Mouse (Mus musculus): Measurements from ENCODE around the gene Sertad2.

DNA sequence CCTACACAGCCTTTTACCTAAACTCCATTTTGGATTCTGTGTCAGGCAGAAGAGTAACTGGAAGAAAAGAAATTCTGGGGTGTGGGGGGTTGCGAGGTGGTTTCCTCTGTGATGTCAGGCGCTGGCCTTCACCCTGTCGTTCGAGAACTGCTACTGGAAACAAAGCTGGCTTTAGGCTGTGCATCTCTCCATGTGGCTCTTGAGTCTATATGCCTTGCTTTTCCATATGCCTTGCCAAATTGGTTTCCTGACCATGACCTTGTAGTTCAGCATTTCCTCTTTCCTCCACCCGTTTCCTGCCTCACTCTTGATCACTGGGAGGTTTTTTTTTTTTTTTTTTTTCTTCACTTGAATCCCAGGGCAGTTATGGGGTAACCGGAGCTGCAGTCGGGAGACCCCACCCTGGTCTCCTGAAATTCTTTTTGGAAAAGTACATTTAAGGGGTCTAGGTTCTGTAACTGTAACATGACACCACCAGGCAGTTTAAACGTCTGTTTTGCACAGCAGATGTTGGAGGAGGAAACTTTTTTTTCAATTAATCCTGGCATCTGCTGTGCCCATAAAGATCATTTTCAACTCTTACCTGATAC lies 33.1 kb downstream of the Sertad2 start:
- TF ChIP-seq CTCF (IDR thresholded peaks at IDR 0.05; ENCODE audit: extremely low read depth, insufficient read depth, low read length) = no peak
- TF ChIP-seq POLR2A (IDR thresholded peaks at IDR 0.05; ENCODE audit: extremely low read depth, insufficient read depth, low read length) = no peak
